Mouse (Mus musculus) cortical plate, adult 2 months (tissue): Measurements from ENCODE around the gene Edem1. TPM values are rescaled to one million over a fixed set of nuclear protein-coding genes. Genes with fewer than 3 reads are reported as not detected.
A peak's percentile ranks its signal among the peaks of the same experiment; 100 is the strongest.

Experiments used
- H3K27ac ChIP-seq: fragments of 200-500 bp; 2 replicates; pipeline ENCODE4 v1.5.1; 2012; ENCODE audit warnings: low read length, control low read depth, inconsistent platforms; ENCODE audit not compliant: insufficient read depth
- H3K4me1 ChIP-seq: fragments of 200-500 bp; 2 replicates; pipeline ENCODE4 v1.6.1; 2011; ENCODE audit warnings: low read length; ENCODE audit not compliant: control insufficient read depth, insufficient read depth
- H3K4me3 ChIP-seq: fragments of 200-500 bp; 2 replicates; pipeline ENCODE4 v1.5.1; 2011; ENCODE audit warnings: mild to moderate bottlenecking, low read length, control low read depth; ENCODE audit not compliant: insufficient read depth
- CTCF ChIP-seq: fragments of 200-500 bp; IDR thresholded peaks from 2 replicates; pipeline ENCODE4 v1.5.1; 2011; ENCODE audit warnings: mild to moderate bottlenecking, control low read depth, low read length; ENCODE audit not compliant: insufficient read depth; ENCODE audit errors: extremely low read depth
- POLR2A ChIP-seq: fragments of 200-500 bp; IDR thresholded peaks from 2 replicates; pipeline ENCODE4 v1.6.1; 2011; ENCODE audit warnings: mild to moderate bottlenecking, low read length, control low read depth; ENCODE audit not compliant: insufficient read depth; ENCODE audit errors: extremely low read depth
- polyA plus RNA-seq: library from polyadenylated mRNA; depleted of rRNA; stranded (reverse); fragments of >200 nt; gene quantifications from 2 replicates; pipeline ENCODE4 v1.2.3, GENCODE M21; 2012; rRNA removed

The Edem1 gene
- polyA plus RNA-seq, 1 experiment, result 12.9 TPM

- H3K4me1 ChIP-seq, result no peaks in the 10 kb centered on the region
- H3K27ac ChIP-seq, result no peak overlapping the region
- no peak overlapping the region for H3K4me3 ChIP-seq
- TF ChIP-seq POLR2A, result no peak
- no peak for TF ChIP-seq CTCF
Measured at GRCm38 (mm10) chr6:108886346-108886745, 57.9 kb downstream of the Edem1 start.

GRCm38 (mm10) chr6:108892589-108892988 is 64.1 kb downstream of the Edem1 start:
- H3K4me1 ChIP-seq, result peaks cover 5% of the 10 kb centered on the region
- no peak overlapping the region for H3K4me3 ChIP-seq
- no peak overlapping the region for H3K27ac ChIP-seq
- TF ChIP-seq CTCF, result no peak
- no peak for TF ChIP-seq POLR2A

- Histone ChIP-seq H3K4me3 (no peak overlapping the region), H3K27ac (no peak overlapping the region), H3K4me1 (peaks cover 6% of the 10 kb centered on the region)
- TF ChIP-seq CTCF, result no peak
- no peak for TF ChIP-seq POLR2A
Measured at GRCm38 (mm10) chr6:108895129-108895528, 66.7 kb downstream of the Edem1 start.

- no peak for TF ChIP-seq CTCF
- TF ChIP-seq POLR2A, result no peak
- peak overlapping the region; percentile 84; the same call in 1 of the 2 replicates for H3K27ac ChIP-seq
Measured at GRCm38 (mm10) chr6:108895976-108896375, 67.5 kb downstream of the Edem1 start.

GRCm38 (mm10) chr6:108896525-108897087 is 68.2 kb downstream of the Edem1 start:
- TF ChIP-seq POLR2A (no peak), CTCF (no peak)
- Histone ChIP-seq H3K4me1 (peaks cover 6% of the 10 kb centered on the region), H3K4me3 (no peak overlapping the region), H3K27ac (peak overlapping the region; percentile 97)

More at GRCm38 (mm10) chr6:108895976-108896375, 67.5 kb downstream of the Edem1 start:
- Histone ChIP-seq H3K4me1 (peaks cover 6% of the 10 kb centered on the region), H3K4me3 (no peak overlapping the region)

GRCm38 (mm10) chr6:108899231-108899630 is 70.8 kb downstream of the Edem1 start:
- Histone ChIP-seq H3K4me3 (no peak overlapping the region), H3K27ac (no peak overlapping the region), H3K4me1 (peaks cover 6% of the 10 kb centered on the region)
- no peak for TF ChIP-seq POLR2A
- TF ChIP-seq CTCF, result no peak

- Histone ChIP-seq H3K4me3 (no peak overlapping the region), H3K4me1 (peaks cover 3% of the 10 kb centered on the region), H3K27ac (no peak overlapping the region)
- TF ChIP-seq CTCF, result no peak
- no peak for TF ChIP-seq POLR2A
Measured at GRCm38 (mm10) chr6:108902124-108902523, 73.7 kb downstream of the Edem1 start.

- no peak overlapping the region for H3K27ac ChIP-seq
- H3K4me1 ChIP-seq, result no peaks in the 10 kb centered on the region
- TF ChIP-seq POLR2A (no peak), CTCF (no peak)
- no peak overlapping the region for H3K4me3 ChIP-seq
Measured at GRCm38 (mm10) chr6:108903280-108903679, 74.8 kb downstream of the Edem1 start.

- Histone ChIP-seq H3K27ac (no peak overlapping the region), H3K4me1 (no peaks in the 10 kb centered on the region; the same call in 1 of the 2 replicates), H3K4me3 (no peak overlapping the region)
- TF ChIP-seq CTCF (no peak), POLR2A (no peak)
Measured at GRCm38 (mm10) chr6:108906539-108906938, 78.1 kb downstream of the Edem1 start.

Other genes starting within 250 kb of the Edem1 start
- 52.8 and 56.4 TPM in 2 replicates for gene Bhlhe40, start 168.0 kb upstream of the Edem1 start, polyA plus RNA-seq
- 82.1 and 83.6 TPM in 2 replicates for gene Arl8b, start 45.5 kb upstream of the Edem1 start, polyA plus RNA-seq